Mouse (Mus musculus) E14TG2a.4 (cell line): ENCODE data around the gene Rab7.

Source experiments
- CTCF ChIP-seq: conservative IDR thresholded peaks from 2 replicates; pipeline ENCODE4 v1.5.1; 2014; ENCODE audit warnings: low read length
- POU5F1 ChIP-seq: IDR thresholded peaks from 2 replicates; pipeline ENCODE4 v1.6.1; 2014; ENCODE audit warnings: low read length, borderline replicate concordance

DNA sequence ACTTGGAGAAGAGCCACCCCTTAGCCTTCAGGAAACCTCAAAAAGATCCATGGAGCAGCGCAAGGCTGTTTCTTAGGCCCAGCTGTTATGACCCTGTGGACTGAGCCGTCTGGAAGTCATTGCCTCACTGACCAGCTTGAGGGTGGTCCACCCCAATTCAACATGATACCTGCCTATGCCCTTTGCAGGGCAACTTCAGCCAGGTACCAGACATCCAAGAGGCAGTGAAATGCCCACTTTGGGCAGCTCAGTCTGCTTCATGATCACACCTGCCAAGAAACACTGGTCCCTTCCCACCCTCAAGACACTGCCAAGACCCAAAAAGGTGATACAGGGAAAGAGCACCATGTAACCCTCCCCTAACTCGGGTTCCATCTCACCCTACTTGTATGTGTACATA, 65.3 kb downstream of the Rab7 start:
- TF ChIP-seq CTCF: no peak
- TF ChIP-seq POU5F1: no peak
